Mouse (Mus musculus): ENCODE measurements around the gene E2f4. TPM values are rescaled to one million over a fixed set of nuclear protein-coding genes. Genes with fewer than 3 reads are reported as not detected.

The E2f4 gene
- polyA plus RNA-seq, 1 experiment from 2014 or later: 124 TPM

DNA sequence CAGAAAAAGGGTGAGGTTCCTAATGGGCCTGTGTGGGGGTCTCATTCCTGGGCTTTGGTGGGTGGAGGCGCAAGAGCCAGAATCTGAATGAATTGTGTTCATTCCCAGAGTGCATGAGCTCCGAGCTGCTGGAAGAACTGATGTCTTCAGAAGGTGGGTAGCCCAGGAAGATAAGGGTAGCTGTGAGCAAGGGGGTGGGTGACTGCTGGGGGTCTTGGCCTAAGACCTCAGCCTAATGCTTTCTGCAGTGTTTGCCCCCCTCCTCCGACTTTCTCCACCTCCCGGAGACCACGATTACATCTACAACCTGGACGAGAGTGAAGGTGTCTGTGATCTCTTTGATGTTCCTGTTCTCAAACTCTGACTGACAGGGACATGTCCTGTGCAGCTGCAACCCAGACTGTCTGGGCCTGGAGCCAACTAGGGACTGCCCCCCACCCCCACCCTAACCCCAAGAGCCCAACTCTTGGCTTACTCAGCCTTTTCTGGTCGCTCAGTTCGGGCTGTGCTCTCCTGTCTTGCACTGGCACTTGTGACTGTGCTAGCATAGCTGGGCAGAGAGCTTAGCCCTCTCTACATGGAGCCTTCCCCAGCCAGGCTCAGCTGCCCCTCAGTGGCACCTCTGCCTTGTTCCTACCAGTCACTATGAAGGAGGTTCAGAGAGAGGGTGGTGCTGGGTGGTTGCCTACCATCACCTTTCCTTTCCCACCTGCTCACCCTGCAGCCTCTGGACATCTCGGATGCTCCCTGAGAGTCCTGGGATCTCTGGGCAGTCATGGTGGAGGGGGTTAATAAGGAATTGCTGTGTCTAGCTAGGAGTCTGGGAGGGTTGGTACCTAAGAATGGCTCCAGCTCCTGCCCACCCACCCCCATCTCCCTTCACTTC lies 7.1 kb downstream of the E2f4 start:
- Histone ChIP-seq H3K27ac (replicated peaks) (no peak overlapping the region), H3K4me3 (no peak overlapping the region), H3K36me3 (peaks cover 95% of the 10 kb centered on the region), H3K9me3 (replicated peaks) (no peaks in the 10 kb centered on the region), H3K27me3 (ENCODE audit: low read depth, poor library complexity, severe bottlenecking) (no peaks in the 10 kb centered on the region), H3K4me1 (peaks cover 14% of the 10 kb centered on the region)
- no peak for DNase-seq (ENCODE audit: low spot score)
- 89% methylated on average over 9 of the region's 9 CpGs for WGBS

DNA sequence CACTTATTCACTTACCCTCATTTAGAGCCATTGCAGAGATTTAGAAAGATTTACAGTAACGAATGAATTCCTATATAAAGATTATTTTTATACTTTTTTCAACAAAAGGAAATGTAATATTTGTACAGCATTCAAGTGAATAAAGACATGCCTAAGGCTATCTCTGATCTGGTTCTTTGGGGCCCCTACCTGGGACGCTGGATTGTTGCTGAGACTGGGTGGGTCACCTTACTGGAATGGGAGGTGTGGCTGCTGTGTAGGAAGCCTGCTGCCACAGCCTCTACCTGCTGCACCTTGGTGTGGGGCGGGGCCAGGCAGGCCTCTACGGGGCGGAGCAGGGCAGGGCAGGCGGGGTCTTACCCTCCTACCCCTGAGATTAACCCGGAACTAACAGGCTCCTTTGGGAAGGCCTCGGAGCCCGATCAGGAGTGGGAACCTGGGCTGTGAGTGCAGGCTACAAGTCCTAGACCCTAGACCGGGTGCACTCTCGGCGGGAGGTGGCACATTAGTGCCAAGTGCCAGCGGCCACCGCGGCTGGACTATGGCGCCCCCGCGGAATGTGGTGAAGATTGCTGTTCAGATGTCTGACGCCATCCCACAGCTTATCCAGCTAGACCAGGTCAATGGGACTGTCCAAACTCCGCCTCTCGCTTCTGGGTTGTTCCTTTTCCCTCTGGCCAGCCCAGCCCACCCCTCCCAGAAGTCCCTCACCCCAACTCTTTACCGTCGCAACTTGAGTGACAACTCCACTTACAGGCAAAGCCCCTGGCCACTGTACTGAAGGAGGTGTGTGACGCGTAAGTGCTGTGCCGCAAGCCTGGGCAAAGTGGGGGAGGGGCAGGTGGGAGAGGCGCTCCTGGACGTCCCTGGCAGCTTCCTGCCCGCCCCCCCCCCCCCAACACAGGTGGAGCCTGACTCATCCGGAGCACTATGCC lies 8.0 kb downstream of the E2f4 start, which contains the start of gene Elmo3:
TSS of gene Elmo3 (plus strand) at position 391 of the 935 bp plus-strand sequence.
- no peaks in the 10 kb centered on the region for H3K9me3 ChIP-seq (replicated peaks)
- no peaks in the 10 kb centered on the region for H3K27me3 ChIP-seq (ENCODE audit: low read depth, poor library complexity, severe bottlenecking)
- peak within 1 kb of the TSS; percentile 42 for H3K4me3 ChIP-seq
- DNase-seq (ENCODE audit: low spot score): peak; percentile 42
- peak within 1 kb of the TSS; percentile 61 for H3K27ac ChIP-seq (replicated peaks)
- WGBS: 9% methylated on average over 30 of the region's 30 CpGs
- peaks cover 95% of the 10 kb centered on the region for H3K36me3 ChIP-seq
- peaks cover 14% of the 10 kb centered on the region for H3K4me1 ChIP-seq

DNA sequence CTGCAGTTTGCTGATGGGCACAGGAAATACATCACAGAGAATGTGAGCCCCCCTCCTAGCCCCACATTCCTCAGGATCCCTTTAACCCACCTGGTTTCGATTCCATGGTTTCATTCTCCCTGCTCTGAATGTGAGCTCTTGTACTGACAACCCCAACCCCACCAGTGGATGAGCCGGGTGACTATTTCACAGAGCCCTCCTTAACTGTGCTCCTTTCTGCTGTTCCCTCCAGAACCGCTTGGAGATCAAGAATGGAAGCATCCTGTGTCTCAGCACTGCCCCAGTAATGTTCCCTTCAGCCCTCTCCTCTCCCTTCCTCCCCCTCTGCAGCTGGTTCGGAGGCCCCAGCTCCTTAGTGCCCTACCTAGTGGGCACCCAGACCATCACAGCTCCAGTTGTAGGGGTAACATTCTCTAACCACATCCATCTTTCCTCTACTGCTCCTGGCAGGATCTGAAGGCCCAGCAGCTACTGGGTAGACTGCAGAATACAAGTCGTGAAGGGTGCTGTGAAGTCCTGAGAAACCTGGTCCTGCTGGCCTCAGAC lies 8.8 kb downstream of the E2f4 start:
- no peaks in the 10 kb centered on the region for H3K27me3 ChIP-seq (ENCODE audit: low read depth, poor library complexity, severe bottlenecking)
- H3K27ac ChIP-seq (replicated peaks): peak overlapping the region; percentile 61; the same call in 1 of the 2 replicates
- H3K4me1 ChIP-seq: peaks cover 14% of the 10 kb centered on the region
- peak overlapping the region; percentile 42 for H3K4me3 ChIP-seq
- no peak for DNase-seq (ENCODE audit: low spot score)
- peaks cover 93% of the 10 kb centered on the region for H3K36me3 ChIP-seq
- 68% methylated on average over 5 of the region's 5 CpGs for WGBS
- H3K9me3 ChIP-seq (replicated peaks): no peaks in the 10 kb centered on the region

- H3K9me3 ChIP-seq (replicated peaks): no peaks in the 10 kb centered on the region
- DNase-seq (ENCODE audit: low spot score): no peak
- H3K27me3 ChIP-seq (ENCODE audit: low read depth, poor library complexity, severe bottlenecking): no peaks in the 10 kb centered on the region
- no peak overlapping the region for H3K4me3 ChIP-seq
- H3K4me1 ChIP-seq: peaks cover 14% of the 10 kb centered on the region
- H3K27ac ChIP-seq (replicated peaks): no peak overlapping the region
- 93% methylated on average over 13 of the region's 13 CpGs for WGBS
- H3K36me3 ChIP-seq: peaks cover 93% of the 10 kb centered on the region
These were observed 10.2 kb downstream of the E2f4 start for GRCm38 (mm10) chr8:105307670-105308069.

DNA sequence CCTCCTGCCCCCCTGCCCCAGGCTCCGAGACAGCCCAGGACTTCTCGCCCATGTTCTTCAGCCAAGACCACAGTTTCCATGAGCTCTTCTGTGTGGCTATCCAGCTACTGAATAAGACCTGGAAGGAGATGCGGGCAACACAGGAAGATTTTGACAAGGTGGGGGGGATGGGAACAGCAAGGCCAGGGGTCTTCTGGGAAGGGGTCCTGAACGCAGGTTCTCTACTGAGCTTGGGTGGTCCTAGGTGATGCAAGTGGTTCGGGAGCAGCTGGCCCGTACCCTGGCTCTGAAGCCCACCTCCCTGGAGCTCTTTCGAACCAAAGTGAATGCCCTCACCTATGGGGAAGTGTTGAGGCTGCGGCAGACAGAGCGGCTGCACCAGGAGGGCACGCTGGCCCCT lies 11.0 kb downstream of the E2f4 start:
- DNase-seq (ENCODE audit: low spot score): no peak
- peaks cover 14% of the 10 kb centered on the region for H3K4me1 ChIP-seq
- no peak overlapping the region for H3K4me3 ChIP-seq
- H3K36me3 ChIP-seq: peaks cover 93% of the 10 kb centered on the region
- WGBS: 95% methylated on average over 10 of the region's 10 CpGs
- no peaks in the 10 kb centered on the region for H3K9me3 ChIP-seq (replicated peaks)
- H3K27ac ChIP-seq (replicated peaks): no peak overlapping the region
- no peaks in the 10 kb centered on the region for H3K27me3 ChIP-seq (ENCODE audit: low read depth, poor library complexity, severe bottlenecking)

DNA sequence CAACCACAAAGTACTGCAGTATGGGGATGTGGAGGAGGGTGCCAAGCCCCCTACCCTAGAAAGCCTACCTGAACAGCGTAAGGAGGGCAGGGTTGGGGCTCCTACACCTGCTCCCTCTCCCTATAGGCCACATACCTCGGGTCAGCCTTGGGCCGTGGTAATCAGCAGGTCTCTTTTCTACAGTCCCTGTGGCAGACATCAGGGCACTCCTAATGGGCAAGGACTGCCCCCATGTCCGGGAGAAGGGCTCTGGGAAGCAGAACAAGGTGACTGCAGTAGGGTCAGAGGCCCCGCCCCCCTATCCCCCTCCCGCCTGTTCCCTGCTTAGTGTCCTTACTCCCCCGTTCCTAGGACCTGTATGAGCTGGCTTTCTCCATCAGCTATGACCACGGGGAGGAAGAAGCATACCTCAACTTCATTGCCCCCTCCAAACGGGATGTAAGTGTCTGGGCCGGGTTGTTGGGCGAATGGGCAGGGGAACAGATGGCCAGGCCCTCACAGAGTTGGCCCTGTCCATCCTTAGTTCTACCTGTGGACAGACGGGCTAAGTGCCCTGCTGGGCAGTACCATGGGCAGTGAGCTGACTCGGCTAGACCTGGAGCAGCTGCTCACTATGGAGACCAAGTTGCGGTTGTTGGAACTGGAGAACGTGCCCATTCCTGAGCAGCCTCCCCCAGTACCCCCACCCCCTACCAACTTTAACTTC lies 11.8 kb downstream of the E2f4 start:
- no peak for DNase-seq (ENCODE audit: low spot score)
- peaks cover 18% of the 10 kb centered on the region for H3K4me1 ChIP-seq
- WGBS: 83% methylated on average over 15 of the region's 15 CpGs
- no peak overlapping the region for H3K27ac ChIP-seq (replicated peaks)
- no peaks in the 10 kb centered on the region for H3K9me3 ChIP-seq (replicated peaks)
- H3K36me3 ChIP-seq: peaks cover 93% of the 10 kb centered on the region
- no peak overlapping the region for H3K4me3 ChIP-seq
- H3K27me3 ChIP-seq (ENCODE audit: low read depth, poor library complexity, severe bottlenecking): no peaks in the 10 kb centered on the region

GRCm38 (mm10) chr8:105310118-105310517 lies 12.7 kb downstream of the E2f4 start:
- Histone ChIP-seq H3K4me1 (peaks cover 17% of the 10 kb centered on the region), H3K27ac (replicated peaks) (no peak overlapping the region), H3K36me3 (peaks cover 94% of the 10 kb centered on the region), H3K9me3 (replicated peaks) (no peaks in the 10 kb centered on the region), H3K4me3 (no peak overlapping the region), H3K27me3 (ENCODE audit: low read depth, poor library complexity, severe bottlenecking) (no peaks in the 10 kb centered on the region)
- WGBS: 92% methylated on average over 8 of the region's 8 CpGs
- no peak for DNase-seq (ENCODE audit: low spot score)

DNA sequence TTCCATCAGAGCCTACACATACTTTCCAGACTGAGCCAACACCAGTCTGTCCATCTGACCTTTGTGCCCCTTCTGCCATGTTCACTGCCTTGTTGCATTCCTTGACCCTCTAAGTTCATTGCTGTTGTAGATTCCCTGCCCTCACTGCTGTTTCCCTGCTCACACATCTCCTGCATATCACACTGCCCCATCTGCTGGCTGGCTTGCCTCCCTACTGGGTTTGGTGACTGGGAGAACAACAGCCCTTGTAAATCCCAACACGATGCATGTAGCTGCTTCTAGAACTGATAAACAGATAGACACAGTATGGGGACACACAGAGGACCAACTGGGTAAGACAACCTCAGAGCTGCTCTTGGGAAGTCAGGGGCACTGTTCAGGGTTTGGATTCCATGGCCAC lies 14.3 kb downstream of the E2f4 start:
- H3K36me3 ChIP-seq: peaks cover 98% of the 10 kb centered on the region

GRCm38 (mm10) chr8:105312891-105313481 lies 15.5 kb downstream of the E2f4 start:
- H3K27ac ChIP-seq (replicated peaks): no peak overlapping the region
- H3K36me3 ChIP-seq: peaks cover 98% of the 10 kb centered on the region
- H3K27me3 ChIP-seq (ENCODE audit: low read depth, poor library complexity, severe bottlenecking): no peaks in the 10 kb centered on the region
- 95% methylated on average over 8 of the region's 8 CpGs for WGBS
- H3K9me3 ChIP-seq (replicated peaks): no peaks in the 10 kb centered on the region
- 0 out of 2 replicates have a peak, but pooled peaks cover 4% of the 10 kb centered on the region for H3K4me1 ChIP-seq
- no peak overlapping the region for H3K4me3 ChIP-seq
- no peak for DNase-seq (ENCODE audit: low spot score)

More for the DNA sequence above, 14.3 kb downstream of the E2f4 start:
- Histone ChIP-seq H3K4me3 (no peak overlapping the region), H3K27me3 (ENCODE audit: low read depth, poor library complexity, severe bottlenecking) (no peaks in the 10 kb centered on the region), H3K4me1 (0 out of 2 replicates have a peak, but pooled peaks cover 4% of the 10 kb centered on the region), H3K9me3 (replicated peaks) (no peaks in the 10 kb centered on the region), H3K27ac (replicated peaks) (no peak overlapping the region)
- 91% methylated on average over 1 of the region's 1 CpGs for WGBS
- DNase-seq (ENCODE audit: low spot score): no peak

- Histone ChIP-seq H3K4me1 (0 out of 2 replicates have a peak, but pooled peaks cover 4% of the 10 kb centered on the region), H3K27me3 (ENCODE audit: low read depth, poor library complexity, severe bottlenecking) (no peaks in the 10 kb centered on the region), H3K36me3 (peaks cover 98% of the 10 kb centered on the region), H3K4me3 (no peak overlapping the region), H3K9me3 (replicated peaks) (no peaks in the 10 kb centered on the region), H3K27ac (replicated peaks) (no peak overlapping the region)
- 78% methylated on average over 9 of the region's 9 CpGs for WGBS
- DNase-seq (ENCODE audit: low spot score): no peak
These were observed 16.3 kb downstream of the E2f4 start for GRCm38 (mm10) chr8:105313622-105314402.

DNA sequence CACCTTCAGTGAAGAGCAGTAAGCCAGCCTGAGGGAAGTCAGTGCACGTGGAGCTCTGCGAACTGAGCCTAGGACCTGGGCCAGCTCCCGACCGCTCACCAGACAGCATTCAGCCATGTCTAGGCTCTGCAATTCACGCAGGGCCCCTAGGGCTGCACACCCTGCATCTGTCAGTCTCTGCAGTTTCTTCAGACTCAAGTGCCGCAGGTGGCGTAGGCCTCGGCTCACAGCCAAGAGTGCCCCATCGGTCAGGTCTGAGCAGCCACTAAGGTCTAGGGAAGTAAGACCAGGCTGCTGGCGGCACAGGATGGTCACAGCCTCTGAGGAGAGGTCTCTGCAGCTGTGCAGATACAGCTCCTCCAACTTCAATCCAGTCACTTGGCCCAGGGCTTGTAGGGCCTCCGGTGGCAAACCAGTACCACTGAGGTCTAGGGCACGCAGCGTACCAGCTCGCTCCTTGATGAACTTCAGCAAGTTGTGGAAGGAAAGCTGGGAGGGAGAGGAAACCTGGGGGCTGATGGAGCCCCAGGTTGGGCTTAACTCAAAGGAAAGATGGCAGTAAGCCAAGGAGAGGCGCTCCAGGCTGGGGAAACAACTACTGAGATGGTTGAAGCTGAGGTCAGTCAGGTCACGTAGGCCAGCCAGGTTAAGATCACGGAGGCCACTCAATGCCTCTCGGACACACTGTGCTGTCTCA lies 17.8 kb downstream of the E2f4 start:
- H3K27ac ChIP-seq (replicated peaks): no peak overlapping the region
- no peak overlapping the region for H3K4me3 ChIP-seq
- no peaks in the 10 kb centered on the region for H3K9me3 ChIP-seq (replicated peaks)
- no peaks in the 10 kb centered on the region for H3K27me3 ChIP-seq (ENCODE audit: low read depth, poor library complexity, severe bottlenecking)
- no peak for DNase-seq (ENCODE audit: low spot score)
- WGBS: 92% methylated on average over 18 of the region's 18 CpGs
- H3K4me1 ChIP-seq: 0 out of 2 replicates have a peak, but pooled peaks cover 4% of the 10 kb centered on the region
- peaks cover 98% of the 10 kb centered on the region for H3K36me3 ChIP-seq

Measured in midbrain, embryonic 10.5 days (tissue).